Mouse (Mus musculus): Measurements from ENCODE around the gene D17Wsu92e. TPM values are rescaled to one million over a fixed set of nuclear protein-coding genes. Genes with fewer than 3 reads are reported as not detected.
"Not testable (repeated sequence)": the region's sequence is repeated elsewhere in the genome, so short reads cannot be mapped to it uniquely, and the experiment has no call there.

The D17Wsu92e gene
- total and polyA plus RNA-seq, 2 experiments, result 93.0 to 159 TPM

GRCm38 (mm10) chr17:27856798-27857648, 36.6 kb upstream of the D17Wsu92e start:
- Histone ChIP-seq H3K79me2 (ENCODE audit: control insufficient read depth, insufficient read depth, low read length) (peaks cover 12% of the 10 kb centered on the region), H3K4me1 (ENCODE audit: control insufficient read depth, insufficient read depth, low read length) (peaks cover 10% of the 10 kb centered on the region), H3K36me3 (ENCODE audit: control insufficient read depth, insufficient read depth, low read length) (peaks cover 7% of the 10 kb centered on the region; the same call in 1 of the 2 replicates), H3K9ac (ENCODE audit: low read depth, low read length) (peak overlapping the region; percentile 92), H3K27ac (replicated peaks; ENCODE audit: insufficient read depth, low read depth, low read length) (peak overlapping the region; percentile 63), H3K4me3 (ENCODE audit: insufficient read depth, low read depth, low read length) (peak overlapping the region; percentile 81), H3K27me3 (ENCODE audit: control insufficient read depth, insufficient read depth, low read length) (no peaks in the 10 kb centered on the region)
- peak; percentile 68 for DNase-seq (ENCODE audit: extremely low read depth, low read depth, low spot score)
- 2% methylated on average over 52 of the region's 52 CpGs for WGBS
- TF ChIP-seq POLR2A (IDR thresholded peaks at IDR 0.05; ENCODE audit: extremely low read depth, insufficient read depth, low read length), result 0 out of 2 replicates have a peak, but pooled peaks have one; percentile 32
- TF ChIP-seq CTCF (IDR thresholded peaks at IDR 0.05; ENCODE audit: low read depth, low read length), result no peak

- Histone ChIP-seq H3K9ac (ENCODE audit: low read depth, low read length) (peak within 1 kb of the TSS; percentile 92), H3K36me3 (ENCODE audit: control insufficient read depth, insufficient read depth, low read length) (peaks cover 7% of the 10 kb centered on the region; the same call in 1 of the 2 replicates), H3K4me3 (ENCODE audit: insufficient read depth, low read depth, low read length) (peak within 1 kb of the TSS; percentile 81), H3K4me1 (ENCODE audit: control insufficient read depth, insufficient read depth, low read length) (peaks cover 10% of the 10 kb centered on the region), H3K79me2 (ENCODE audit: control insufficient read depth, insufficient read depth, low read length) (peaks cover 8% of the 10 kb centered on the region; the same call in 1 of the 2 replicates), H3K27me3 (ENCODE audit: control insufficient read depth, insufficient read depth, low read length) (no peaks in the 10 kb centered on the region), H3K27ac (replicated peaks; ENCODE audit: insufficient read depth, low read depth, low read length) (peak within 1 kb of the TSS; percentile 63)
- TF ChIP-seq POLR2A (IDR thresholded peaks at IDR 0.05; ENCODE audit: extremely low read depth, insufficient read depth, low read length), result peak; percentile 59; the same call in 1 of the 2 replicates
- no peak for TF ChIP-seq CTCF (IDR thresholded peaks at IDR 0.05; ENCODE audit: low read depth, low read length)
- peak; percentile 51 for DNase-seq (ENCODE audit: extremely low read depth, low read depth, low spot score)
- under 1% methylated on average over 54 of the region's 54 CpGs for WGBS
These were observed 35.9 kb upstream of the D17Wsu92e start, which contains the start of gene Uhrf1bp1 for GRCm38 (mm10) chr17:27856265-27856797. Uhrf1bp1 (plus strand) TSS chr17:27856441.

GRCm38 (mm10) chr17:27851076-27851475, 30.6 kb upstream of the D17Wsu92e start:
- Histone ChIP-seq H3K36me3 (ENCODE audit: control insufficient read depth, insufficient read depth, low read length) (peaks cover 22% of the 10 kb centered on the region), H3K79me2 (ENCODE audit: control insufficient read depth, insufficient read depth, low read length) (no peaks in the 10 kb centered on the region), H3K4me3 (ENCODE audit: insufficient read depth, low read depth, low read length) (no peak overlapping the region), H3K4me1 (ENCODE audit: control insufficient read depth, insufficient read depth, low read length) (peaks cover 4% of the 10 kb centered on the region; the same call in 1 of the 2 replicates), H3K9ac (ENCODE audit: low read depth, low read length) (no peak overlapping the region), H3K27ac (replicated peaks; ENCODE audit: insufficient read depth, low read depth, low read length) (peak overlapping the region; percentile 79), H3K27me3 (ENCODE audit: control insufficient read depth, insufficient read depth, low read length) (no peaks in the 10 kb centered on the region)
- peak; percentile 65 for DNase-seq (ENCODE audit: extremely low read depth, low read depth, low spot score)
- 12% methylated on average over 3 of the region's 3 CpGs for WGBS
- TF ChIP-seq CTCF (IDR thresholded peaks at IDR 0.05; ENCODE audit: low read depth, low read length) (no peak), POLR2A (IDR thresholded peaks at IDR 0.05; ENCODE audit: extremely low read depth, insufficient read depth, low read length) (no peak)

- Histone ChIP-seq H3K36me3 (ENCODE audit: control insufficient read depth, insufficient read depth, low read length) (peaks cover 29% of the 10 kb centered on the region), H3K79me2 (ENCODE audit: control insufficient read depth, insufficient read depth, low read length) (0 out of 2 replicates have a peak, but pooled peaks cover under 1% of the 10 kb centered on the region), H3K4me3 (ENCODE audit: insufficient read depth, low read depth, low read length) (no peak overlapping the region), H3K27me3 (ENCODE audit: control insufficient read depth, insufficient read depth, low read length) (no peaks in the 10 kb centered on the region), H3K4me1 (ENCODE audit: control insufficient read depth, insufficient read depth, low read length) (peaks cover 4% of the 10 kb centered on the region; the same call in 1 of the 2 replicates), H3K9ac (ENCODE audit: low read depth, low read length) (no peak overlapping the region), H3K27ac (replicated peaks; ENCODE audit: insufficient read depth, low read depth, low read length) (no peak overlapping the region)
- TF ChIP-seq CTCF (IDR thresholded peaks at IDR 0.05; ENCODE audit: low read depth, low read length) (no peak), POLR2A (IDR thresholded peaks at IDR 0.05; ENCODE audit: extremely low read depth, insufficient read depth, low read length) (no peak)
- WGBS, result 93% methylated on average over 1 of the region's 1 CpGs
- no peak for DNase-seq (ENCODE audit: extremely low read depth, low read depth, low spot score)
These were observed 27.9 kb upstream of the D17Wsu92e start for GRCm38 (mm10) chr17:27848351-27848750.

GRCm38 (mm10) chr17:27839469-27840252, 19.2 kb upstream of the D17Wsu92e start:
- Histone ChIP-seq H3K79me2 (ENCODE audit: control insufficient read depth, insufficient read depth, low read length) (peaks cover 5% of the 10 kb centered on the region; the same call in 1 of the 2 replicates), H3K4me3 (ENCODE audit: insufficient read depth, low read depth, low read length) (peak overlapping the region; percentile 96), H3K36me3 (ENCODE audit: control insufficient read depth, insufficient read depth, low read length) (peaks cover 6% of the 10 kb centered on the region; the same call in 1 of the 2 replicates), H3K4me1 (ENCODE audit: control insufficient read depth, insufficient read depth, low read length) (peaks cover 6% of the 10 kb centered on the region; the same call in 1 of the 2 replicates), H3K27ac (replicated peaks; ENCODE audit: insufficient read depth, low read depth, low read length) (peak overlapping the region; percentile 83), H3K27me3 (ENCODE audit: control insufficient read depth, insufficient read depth, low read length) (no peaks in the 10 kb centered on the region), H3K9ac (ENCODE audit: low read depth, low read length) (peak overlapping the region; percentile 83)
- peak; percentile 69 for TF ChIP-seq POLR2A (IDR thresholded peaks at IDR 0.05; ENCODE audit: extremely low read depth, insufficient read depth, low read length)
- no peak for TF ChIP-seq CTCF (IDR thresholded peaks at IDR 0.05; ENCODE audit: low read depth, low read length)
- under 1% methylated on average over 35 of the region's 35 CpGs for WGBS
- DNase-seq (ENCODE audit: extremely low read depth, low read depth, low spot score), result peak; percentile 96

- H3K4me3 ChIP-seq (ENCODE audit: insufficient read depth, low read depth, low read length), result peak within 1 kb of the TSS; percentile 72
- WGBS, result 85% methylated on average over 4 of the region's 4 CpGs
- not testable (repeated sequence) for H3K4me1 ChIP-seq (ENCODE audit: control insufficient read depth, insufficient read depth, low read length); H3K27me3 ChIP-seq (ENCODE audit: control insufficient read depth, insufficient read depth, low read length); DNase-seq (ENCODE audit: extremely low read depth, low read depth, low spot score); H3K79me2 ChIP-seq (ENCODE audit: control insufficient read depth, insufficient read depth, low read length); H3K36me3 ChIP-seq (ENCODE audit: control insufficient read depth, insufficient read depth, low read length)
- peak within 1 kb of the TSS; percentile 83 for H3K27ac ChIP-seq (replicated peaks; ENCODE audit: insufficient read depth, low read depth, low read length)
- peak within 1 kb of the TSS; percentile 75; the same call in 1 of the 2 replicates for H3K9ac ChIP-seq (ENCODE audit: low read depth, low read length)
These were observed 17.4 kb upstream of the D17Wsu92e start, which contains the start of gene Snrpc for GRCm38 (mm10) chr17:27837850-27838249. Snrpc (plus strand) TSS chr17:27838150.
